Mouse (Mus musculus): ENCODE data around the gene Iqch.

- TF ChIP-seq EP300 (IDR thresholded peaks at IDR 0.05) (no peak), CTCF (IDR thresholded peaks at IDR 0.05) (no peak)
Measured at GRCm38 (mm10) chr9:63644011-63644410, 41.7 kb upstream of the Iqch start.
